Mouse (Mus musculus) ES-Bruce4 (cell line): ENCODE measurements around the gene Psmd5.
"Not testable (repeated sequence)": the region's sequence is repeated elsewhere in the genome, so short reads cannot be mapped to it uniquely, and the experiment has no call there.

Source experiments
- CTCF ChIP-seq: IDR thresholded peaks from one replicate; pipeline ENCODE4 v1.8.1; 2011; ENCODE audit warnings: low read depth, low read length
- EP300 ChIP-seq: IDR thresholded peaks from 2 replicates; pipeline ENCODE4 v1.6.1; 2011; ENCODE audit warnings: low read depth, low read length; ENCODE audit not compliant: insufficient read depth
- POLR2A ChIP-seq: IDR thresholded peaks from one replicate; pipeline ENCODE4 v1.8.1; 2011; ENCODE audit warnings: low read length; ENCODE audit not compliant: insufficient read depth

DNA sequence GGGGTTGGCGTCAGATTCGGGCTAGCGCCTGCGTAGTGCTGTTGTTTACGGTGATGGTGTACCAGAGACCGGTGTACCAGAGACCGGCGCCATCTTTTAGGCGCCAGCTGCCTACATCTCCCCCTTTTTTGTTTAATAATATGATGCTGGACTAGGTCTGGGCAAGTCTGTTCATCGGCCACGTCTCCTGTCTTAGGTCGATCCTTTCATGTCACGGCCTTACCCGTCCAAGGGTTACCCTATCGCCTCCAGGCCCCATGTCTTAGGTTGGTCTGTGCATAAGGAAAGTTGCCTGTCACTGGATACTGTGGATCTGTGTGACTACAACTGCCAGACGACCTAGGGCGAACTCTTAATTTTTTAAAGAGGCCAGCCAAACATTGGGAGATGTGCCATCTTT, 44.7 kb downstream of the Psmd5 start:
- not testable (repeated sequence) for TF ChIP-seq POLR2A, CTCF, EP300
